Mouse (Mus musculus) yolk sac, embryonic 10.5 days (tissue): ENCODE results near the gene Gm5678.
A peak's percentile ranks its signal among the peaks of the same experiment; 100 is the strongest.
"Not testable (repeated sequence)": the region's sequence is repeated elsewhere in the genome, so short reads cannot be mapped to it uniquely, and the experiment has no call there.

Experiments used
- DNase-seq: peaks from one replicate; pipeline ENCODE4 v3.0.0-alpha.2; 2017; ENCODE audit warnings: low spot score

Gm5678 gene

DNA sequence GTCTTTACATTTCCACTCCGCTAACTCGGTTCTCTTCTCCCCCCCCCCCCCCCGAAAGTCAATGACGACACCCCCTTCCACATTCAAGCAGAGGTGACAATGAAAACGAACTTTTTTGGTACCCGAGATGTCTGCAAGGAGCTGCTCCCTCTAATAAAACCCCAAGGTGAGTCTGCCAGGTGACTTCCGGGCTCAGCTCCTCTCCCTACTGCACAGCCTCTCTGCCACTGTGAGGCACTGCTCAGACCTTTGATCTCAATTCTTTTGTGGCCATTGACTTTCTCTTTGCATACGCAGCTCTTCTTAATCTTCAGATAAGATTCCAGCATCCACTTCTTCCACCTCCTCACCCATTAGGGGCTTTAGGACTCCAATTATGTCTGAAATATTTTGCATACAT is 19.2 kb upstream of the Gm5678 start:
- DNase-seq, result peak; percentile 31

GRCm38 (mm10) chr16:93609796-93610195 is 18.1 kb upstream of the Gm5678 start:
- no peak for DNase-seq

DNA sequence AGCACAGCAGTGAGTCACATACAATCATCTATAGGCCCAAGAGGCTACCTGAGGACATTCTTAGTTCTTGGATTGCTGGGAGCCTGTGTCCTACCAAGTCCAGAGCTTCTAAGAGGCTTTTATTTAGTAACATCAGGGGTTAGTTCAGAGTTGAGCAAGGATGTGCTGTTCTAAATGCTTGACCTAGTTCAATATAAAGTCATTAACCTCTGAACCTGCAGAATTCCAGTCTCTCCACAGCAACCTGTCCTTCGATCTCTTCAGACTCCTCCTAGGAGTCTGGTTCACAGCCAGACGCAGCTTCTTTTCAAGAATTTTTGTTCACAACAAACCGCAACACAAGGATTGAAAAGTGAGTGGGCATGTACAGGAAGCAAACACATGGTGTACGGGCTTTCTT is 16.9 kb upstream of the Gm5678 start:
- DNase-seq, result no peak

- DNase-seq, result peak; percentile 41
These were observed 12.6 kb upstream of the Gm5678 start for GRCm38 (mm10) chr16:93615118-93615870.

DNA sequence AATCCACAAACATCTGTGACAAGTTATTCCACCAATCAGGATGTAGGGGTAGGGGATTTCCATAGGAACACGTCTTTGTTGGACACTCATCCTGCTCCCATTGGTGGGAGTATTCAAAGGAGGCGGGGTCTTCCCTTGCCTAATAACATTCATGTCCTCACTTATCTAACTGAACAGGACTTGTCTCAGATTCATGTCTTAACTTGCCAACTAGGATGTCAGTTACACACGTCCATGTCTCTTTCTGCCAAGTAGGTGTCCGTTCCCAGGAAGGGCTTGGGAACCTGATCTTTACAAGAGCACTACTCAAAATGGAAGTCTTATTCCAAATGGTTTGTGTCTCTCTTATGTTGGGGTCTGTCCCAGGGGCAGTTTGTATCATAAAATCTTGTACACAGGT is 4.1 kb upstream of the Gm5678 start:
- not testable (repeated sequence) for DNase-seq

- no peak for DNase-seq
These were observed 3.2 kb upstream of the Gm5678 start for GRCm38 (mm10) chr16:93624671-93625070.

DNA sequence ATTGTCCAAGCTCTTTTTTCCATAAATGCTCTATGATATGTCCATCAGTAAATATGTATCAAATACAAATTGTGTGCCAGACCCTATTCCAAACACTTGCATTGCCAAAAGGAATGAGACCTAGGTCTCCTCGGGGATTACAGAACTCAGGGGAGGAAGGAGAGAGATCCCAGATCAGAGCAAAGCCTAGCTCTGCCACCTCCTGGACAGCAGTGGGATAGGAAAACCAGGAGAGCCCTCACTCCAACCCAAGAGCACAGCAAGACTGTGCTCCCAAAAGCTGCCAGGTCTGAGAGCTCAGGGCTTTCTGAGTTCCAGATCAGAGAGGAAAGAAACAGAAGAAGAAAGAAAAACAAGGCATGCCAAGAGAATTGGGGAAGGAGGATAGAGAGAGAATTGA is 1.2 kb upstream of the Gm5678 start:
- DNase-seq, result no peak

- no peak for DNase-seq
These were observed 16.1 kb downstream of the Gm5678 start for GRCm38 (mm10) chr16:93644006-93644405.

- DNase-seq, result no peak
These were observed 20.7 kb downstream of the Gm5678 start for GRCm38 (mm10) chr16:93648441-93649183.

- DNase-seq, result no peak
These were observed 40.1 kb downstream of the Gm5678 start for GRCm38 (mm10) chr16:93667976-93668375.

- DNase-seq, result no peak
These were observed 41.6 kb downstream of the Gm5678 start for GRCm38 (mm10) chr16:93669521-93669920.

- DNase-seq, result not testable (repeated sequence)
These were observed 42.6 kb downstream of the Gm5678 start for GRCm38 (mm10) chr16:93670466-93670865.

GRCm38 (mm10) chr16:93671064-93671463 is 43.2 kb downstream of the Gm5678 start:
- DNase-seq, result no peak

DNA sequence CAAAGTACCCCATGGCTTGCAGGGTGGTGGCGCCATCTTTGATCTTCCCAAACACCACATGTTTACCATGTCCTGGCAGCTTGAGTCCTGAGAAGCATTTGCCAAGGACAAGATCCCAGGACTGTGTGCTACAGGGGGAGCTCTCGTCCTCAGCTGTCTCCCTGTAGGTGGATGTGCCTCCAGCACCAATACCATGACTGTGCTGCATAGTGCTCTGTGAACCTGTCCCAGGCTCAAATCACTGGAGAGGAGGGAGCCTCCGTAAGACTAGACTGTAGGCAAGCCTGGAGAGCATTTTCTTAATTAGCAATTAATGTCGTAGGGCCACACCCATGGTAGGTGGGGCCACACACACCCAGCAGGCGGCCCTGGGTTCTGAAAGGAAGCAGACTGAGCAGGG is 48.5 kb downstream of the Gm5678 start:
- no peak for DNase-seq

GRCm38 (mm10) chr16:93678206-93678605 is 50.3 kb downstream of the Gm5678 start:
- DNase-seq, result no peak

- DNase-seq, result no peak
These were observed 51.3 kb downstream of the Gm5678 start for GRCm38 (mm10) chr16:93679165-93679564.
